Mouse (Mus musculus) hindbrain, embryonic 16.5 days (tissue): Measurements from ENCODE around the gene Abcb10. TPM values are rescaled to one million over a fixed set of nuclear protein-coding genes. Genes with fewer than 3 reads are reported as not detected.

Experiments
- ATAC-seq: fragments of 200-750 bp; cut with Nextera tagmentation; 2 replicates; pipeline ENCODE4 v1.8.0; 2017; ENCODE audit warnings: moderate TSS enrichment, moderate library complexity
- H3K27ac ChIP-seq: fragments of 300-500 bp; sonication (generic); 2 replicates; pipeline ENCODE4 v1.5.1; 2014; ENCODE audit warnings: low read depth, mild to moderate bottlenecking, control low read depth, low read length, moderate library complexity
- H3K27me3 ChIP-seq: fragments of 300-500 bp; sonication (generic); replicated peaks from 2 replicates; pipeline ENCODE4 v1.6.1; 2014; ENCODE audit warnings: low read length; ENCODE audit not compliant: control insufficient read depth, insufficient read depth
- H3K36me3 ChIP-seq: fragments of 300-500 bp; sonication (generic); 2 replicates; pipeline ENCODE4 v1.6.1; 2014; ENCODE audit warnings: mild to moderate bottlenecking, low read length, moderate library complexity, mixed read lengths; ENCODE audit not compliant: control insufficient read depth, insufficient read depth
- H3K4me1 ChIP-seq: fragments of 300-500 bp; sonication (generic); 2 replicates; pipeline ENCODE4 v1.6.1; 2014; ENCODE audit warnings: low read depth, low read length; ENCODE audit not compliant: control insufficient read depth, insufficient read depth
- H3K4me2 ChIP-seq: fragments of 300-500 bp; sonication (generic); 2 replicates; pipeline ENCODE4 v1.6.1; 2014; ENCODE audit warnings: mild to moderate bottlenecking, low read length, control low read depth, moderate library complexity
- H3K4me3 ChIP-seq: fragments of 300-500 bp; sonication (generic); 2 replicates; pipeline ENCODE4 v1.5.1; 2014; ENCODE audit warnings: mild to moderate bottlenecking, low read length, control low read depth, moderate library complexity
- H3K9ac ChIP-seq: fragments of 300-500 bp; sonication (generic); 2 replicates; pipeline ENCODE4 v1.6.1; 2014; ENCODE audit warnings: low read depth, mild to moderate bottlenecking, control low read depth, low read length, moderate library complexity
- H3K9me3 ChIP-seq: fragments of 300-500 bp; sonication (generic); 2 replicates; pipeline ENCODE4 v1.6.1; 2014; ENCODE audit warnings: mild to moderate bottlenecking, low read length, moderate library complexity; ENCODE audit not compliant: control insufficient read depth
- WGBS: fragments of 180-500 bp; shearing (Covaris S2); extraction: QIAGEN DNeasy Blood & Tissue Kit; methylation state at CpG from one replicate; pipeline ENCODE4 v1.1.7; 2014; 5-methylcytosine and 5-hydroxymethylcytosine counted together
- polyA plus RNA-seq: library from polyadenylated mRNA; unstranded; fragments of >200 nt; fragmentation: Nextera tagmentation; extraction: Ambion mirVana; gene quantifications from 2 replicates; pipeline ENCODE4 v1.2.1, GENCODE M21; 2015

Gene Abcb10
- polyA plus RNA-seq, 1 experiment from 2014 or later: 14.6 TPM

- Histone ChIP-seq H3K36me3 (peaks cover 17% of the 10 kb centered on the region; the same call in 1 of the 2 replicates), H3K4me2 (no peak overlapping the region), H3K9ac (no peak overlapping the region), H3K27ac (no peak overlapping the region), H3K27me3 (no peaks in the 10 kb centered on the region), H3K4me3 (no peak overlapping the region), H3K4me1 (no peaks in the 10 kb centered on the region), H3K9me3 (no peaks in the 10 kb centered on the region)
- 94% methylated on average over 3 of the region's 3 CpGs for WGBS
- no peak for ATAC-seq
These were observed 29.2 kb upstream of the Abcb10 start for GRCm38 (mm10) chr8:124011989-124012586.

GRCm38 (mm10) chr8:124011580-124011979, 28.7 kb upstream of the Abcb10 start:
- 91% methylated on average over 3 of the region's 3 CpGs for WGBS
- Histone ChIP-seq H3K4me2 (no peak overlapping the region), H3K4me1 (no peaks in the 10 kb centered on the region), H3K4me3 (no peak overlapping the region), H3K9ac (no peak overlapping the region), H3K27me3 (no peaks in the 10 kb centered on the region), H3K9me3 (no peaks in the 10 kb centered on the region), H3K36me3 (peaks cover 22% of the 10 kb centered on the region), H3K27ac (no peak overlapping the region)
- no peak for ATAC-seq

DNA sequence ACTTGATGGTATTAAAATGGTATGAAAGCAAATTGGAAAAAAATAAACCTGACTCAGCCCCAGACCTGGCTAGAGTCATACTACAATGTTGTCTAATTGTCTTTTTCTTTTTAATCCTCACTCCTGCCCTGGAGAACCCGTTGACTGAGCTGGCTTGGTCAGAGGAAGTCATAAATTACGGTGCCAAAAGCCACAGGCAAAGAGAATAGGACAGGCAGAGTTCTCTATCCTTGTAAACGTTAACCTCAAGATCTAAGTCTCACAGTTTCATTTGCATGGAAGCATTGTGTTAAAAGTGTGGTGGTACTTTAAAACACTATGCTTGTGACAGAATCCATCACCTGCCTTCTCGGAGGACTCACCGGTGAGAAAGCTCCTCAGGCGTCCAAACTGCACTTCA, 24.9 kb upstream of the Abcb10 start:
- 88% methylated on average over 6 of the region's 6 CpGs for WGBS
- Histone ChIP-seq H3K27me3 (no peaks in the 10 kb centered on the region), H3K4me2 (no peak overlapping the region), H3K9me3 (no peaks in the 10 kb centered on the region), H3K4me3 (no peak overlapping the region), H3K36me3 (peaks cover 39% of the 10 kb centered on the region), H3K9ac (no peak overlapping the region), H3K27ac (no peak overlapping the region), H3K4me1 (no peaks in the 10 kb centered on the region)
- no peak for ATAC-seq

- no peaks in the 10 kb centered on the region for H3K9me3 ChIP-seq
- H3K4me2 ChIP-seq: no peak overlapping the region
- H3K4me1 ChIP-seq: no peaks in the 10 kb centered on the region
- no peaks in the 10 kb centered on the region for H3K27me3 ChIP-seq
- peaks cover 30% of the 10 kb centered on the region for H3K36me3 ChIP-seq
- ATAC-seq: no peak
- no peak overlapping the region for H3K4me3 ChIP-seq
- no peak overlapping the region for H3K9ac ChIP-seq
- no peak overlapping the region for H3K27ac ChIP-seq
- 96% methylated on average over 10 of the region's 10 CpGs for WGBS
These were observed 19.7 kb upstream of the Abcb10 start for GRCm38 (mm10) chr8:124002546-124003108.

- H3K9ac ChIP-seq: no peak overlapping the region
- no peak for ATAC-seq
- no peak overlapping the region for H3K27ac ChIP-seq
- H3K9me3 ChIP-seq: no peaks in the 10 kb centered on the region
- 87% methylated on average over 2 of the region's 2 CpGs for WGBS
- H3K36me3 ChIP-seq: peaks cover 30% of the 10 kb centered on the region
- H3K4me2 ChIP-seq: no peak overlapping the region
- no peaks in the 10 kb centered on the region for H3K27me3 ChIP-seq
- no peaks in the 10 kb centered on the region for H3K4me1 ChIP-seq
- no peak overlapping the region for H3K4me3 ChIP-seq
These were observed 16.6 kb upstream of the Abcb10 start for GRCm38 (mm10) chr8:123999568-123999967.

- Histone ChIP-seq H3K36me3 (peaks cover 11% of the 10 kb centered on the region), H3K4me1 (no peaks in the 10 kb centered on the region), H3K4me2 (no peak overlapping the region), H3K27ac (no peak overlapping the region), H3K9ac (no peak overlapping the region), H3K4me3 (no peak overlapping the region), H3K27me3 (no peaks in the 10 kb centered on the region), H3K9me3 (no peaks in the 10 kb centered on the region)
- no peak for ATAC-seq
- 97% methylated on average over 3 of the region's 3 CpGs for WGBS
These were observed 11.1 kb upstream of the Abcb10 start for GRCm38 (mm10) chr8:123993997-123994396.

DNA sequence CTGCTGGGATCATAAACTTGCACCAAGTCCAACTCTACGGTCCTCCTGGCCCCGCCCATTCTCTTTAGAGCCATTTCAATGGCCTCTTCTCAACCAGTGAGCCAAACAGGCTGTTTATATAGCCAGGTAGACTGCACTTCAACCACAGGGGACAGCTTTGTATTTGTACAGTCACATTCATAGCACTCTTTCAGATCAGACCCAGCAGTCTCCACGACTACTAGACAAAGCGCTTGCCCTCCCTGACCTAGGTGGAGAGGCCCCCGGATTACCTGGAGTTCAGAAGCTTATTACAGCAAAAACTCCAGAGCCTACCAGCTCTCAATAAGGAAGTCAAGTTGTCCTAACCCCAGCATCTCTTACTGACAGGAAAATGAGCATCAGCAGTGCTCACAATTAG, 10.7 kb upstream of the Abcb10 start:
- peaks cover 11% of the 10 kb centered on the region for H3K36me3 ChIP-seq
- no peak overlapping the region for H3K4me2 ChIP-seq
- H3K4me3 ChIP-seq: no peak overlapping the region
- H3K9ac ChIP-seq: no peak overlapping the region
- no peak for ATAC-seq
- H3K9me3 ChIP-seq: no peaks in the 10 kb centered on the region
- no peaks in the 10 kb centered on the region for H3K27me3 ChIP-seq
- WGBS: 95% methylated on average over 5 of the region's 5 CpGs
- H3K27ac ChIP-seq: no peak overlapping the region
- no peaks in the 10 kb centered on the region for H3K4me1 ChIP-seq

DNA sequence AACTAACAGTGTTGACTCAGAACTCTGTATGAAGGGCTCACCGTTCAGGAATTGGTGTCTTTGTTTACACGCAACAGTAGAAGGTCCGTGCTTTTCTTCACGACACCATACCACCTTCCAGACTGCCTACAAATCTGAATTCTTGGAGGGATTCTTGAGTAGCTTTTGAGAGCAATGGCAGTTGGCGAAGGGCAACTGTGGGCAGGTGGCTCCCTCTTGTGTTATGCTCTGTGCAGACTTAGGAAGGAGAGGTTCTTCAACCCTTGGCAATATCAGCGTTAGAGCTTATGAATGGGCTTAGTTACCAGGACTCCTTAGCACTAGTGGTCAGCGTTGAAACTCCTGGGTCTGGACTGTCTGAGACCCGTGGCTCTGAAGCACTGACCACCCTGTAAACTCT, 9.7 kb upstream of the Abcb10 start:
- Histone ChIP-seq H3K4me3 (no peak overlapping the region), H3K27me3 (no peaks in the 10 kb centered on the region), H3K4me1 (no peaks in the 10 kb centered on the region), H3K9ac (no peak overlapping the region), H3K9me3 (no peaks in the 10 kb centered on the region), H3K36me3 (peaks cover 11% of the 10 kb centered on the region), H3K4me2 (no peak overlapping the region), H3K27ac (no peak overlapping the region)
- no peak for ATAC-seq
- WGBS: 87% methylated on average over 8 of the region's 8 CpGs

- Histone ChIP-seq H3K36me3 (no peaks in the 10 kb centered on the region), H3K27ac (no peak overlapping the region)
These were observed 7.5 kb upstream of the Abcb10 start for GRCm38 (mm10) chr8:123990277-123991049.

More at GRCm38 (mm10) chr8:123990277-123991049, 7.5 kb upstream of the Abcb10 start:
- no peak overlapping the region for H3K4me3 ChIP-seq
- ATAC-seq: no peak
- no peaks in the 10 kb centered on the region for H3K27me3 ChIP-seq
- no peaks in the 10 kb centered on the region for H3K9me3 ChIP-seq
- H3K9ac ChIP-seq: no peak overlapping the region
- 92% methylated on average over 13 of the region's 13 CpGs for WGBS
- no peak overlapping the region for H3K4me2 ChIP-seq
- H3K4me1 ChIP-seq: no peaks in the 10 kb centered on the region
